Mouse (Mus musculus) duodenum, adult 2 months (tissue): Measurements from ENCODE around the gene Stum. TPM values are rescaled to one million over a fixed set of nuclear protein-coding genes. Genes with fewer than 3 reads are reported as not detected.

Source experiments
- polyA plus RNA-seq: library from polyadenylated mRNA; depleted of rRNA; stranded (reverse); fragments of >200 nt; gene quantifications from 2 replicates; pipeline ENCODE4 v1.2.3, GENCODE M21; 2012; ENCODE audit warnings: low replicate concordance; rRNA removed

Stum gene
- polyA plus RNA-seq, result 12.1 and 18.9 TPM in 2 replicates

DNA sequence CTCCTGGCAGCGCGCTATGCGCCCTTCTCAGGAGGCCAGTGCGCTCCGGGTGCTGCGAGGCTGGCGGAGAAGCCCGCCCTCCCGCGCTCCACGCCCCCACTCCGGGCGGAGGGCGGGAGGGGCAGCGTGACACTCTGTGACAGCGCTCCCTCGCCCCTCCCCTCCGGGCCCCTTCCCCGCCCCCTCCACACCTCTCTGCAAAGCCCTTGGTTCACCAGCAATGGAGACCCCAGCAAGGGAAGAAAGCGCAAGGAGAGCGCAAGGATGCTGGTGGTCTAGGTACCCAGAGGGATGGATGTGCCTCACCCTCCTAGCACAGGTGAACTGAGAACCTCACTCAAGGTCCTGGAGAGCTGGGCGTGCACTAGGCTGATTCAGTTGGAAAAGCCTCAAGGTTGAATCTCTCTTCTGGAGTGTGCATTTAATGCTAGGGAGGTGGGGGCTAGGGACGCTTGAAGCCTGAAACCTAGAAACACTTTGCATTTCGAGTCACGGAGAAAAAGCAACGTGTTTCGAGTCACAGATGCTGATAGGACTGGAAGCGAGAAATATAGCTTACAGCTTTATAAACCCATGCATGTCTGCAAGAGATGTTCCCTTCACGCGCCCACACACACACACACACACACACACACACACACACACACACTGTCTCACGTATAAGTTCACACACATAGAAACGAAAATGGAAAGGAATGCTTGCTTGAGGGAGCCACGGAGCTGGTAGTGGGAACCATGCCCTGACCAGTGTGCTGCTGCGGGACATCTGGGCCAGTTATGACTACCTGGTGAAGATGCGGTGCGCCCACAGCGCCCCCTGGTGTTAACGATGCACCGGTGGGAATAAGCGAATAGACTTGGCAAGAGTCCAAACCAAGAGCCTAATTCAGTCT, at the start of gene Stum:
TSS of gene Stum (minus strand) at position 106 of the 893 bp plus-strand sequence.

Other genes starting within 250 kb of the Stum start
- 20.3 and 26.8 TPM in 2 replicates for gene Psen2, start 220.1 kb downstream of the Stum start, polyA plus RNA-seq
- 4.7 and 4.8 TPM in 2 replicates for gene Itpkb, start 153.0 kb downstream of the Stum start, polyA plus RNA-seq
- 3.9 and 9.0 TPM in 2 replicates for gene Parp1, start 85.4 kb upstream of the Stum start, polyA plus RNA-seq
- gene Lin9, start 157.6 kb upstream of the Stum start, polyA plus RNA-seq, result 1.2 and 1.3 TPM in 2 replicates
- gene Mixl1, start 213.5 kb upstream of the Stum start, polyA plus RNA-seq, result not detected in 2 replicates
- gene Acbd3, start 242.5 kb upstream of the Stum start, polyA plus RNA-seq, result 5.5 and 6.4 TPM in 2 replicates